Mouse (Mus musculus) activated CD4-positive, CD25-positive, alpha-beta regulatory T cell (primary cell): ENCODE data around the gene Rps9. TPM values are rescaled to one million over a fixed set of nuclear protein-coding genes. Genes with fewer than 3 reads are reported as not detected.

Experiments
- polyA plus RNA-seq, 2 experiments: library from polyadenylated mRNA; unstranded; fragments of 100-300 nt; shearing (Covaris generic); gene quantifications; one replicate each; pipeline ENCODE4 v1.2.1; 2017

Rps9 gene
- polyA plus RNA-seq = 1,000 to 10,000 TPM; 1,535 to 2,624 TPM

GRCm38 (mm10) chr7:3703879-3704441 is at the start of gene Rps9:
Gene Rps9 (plus strand): TSS chr7:3703993.

DNA sequence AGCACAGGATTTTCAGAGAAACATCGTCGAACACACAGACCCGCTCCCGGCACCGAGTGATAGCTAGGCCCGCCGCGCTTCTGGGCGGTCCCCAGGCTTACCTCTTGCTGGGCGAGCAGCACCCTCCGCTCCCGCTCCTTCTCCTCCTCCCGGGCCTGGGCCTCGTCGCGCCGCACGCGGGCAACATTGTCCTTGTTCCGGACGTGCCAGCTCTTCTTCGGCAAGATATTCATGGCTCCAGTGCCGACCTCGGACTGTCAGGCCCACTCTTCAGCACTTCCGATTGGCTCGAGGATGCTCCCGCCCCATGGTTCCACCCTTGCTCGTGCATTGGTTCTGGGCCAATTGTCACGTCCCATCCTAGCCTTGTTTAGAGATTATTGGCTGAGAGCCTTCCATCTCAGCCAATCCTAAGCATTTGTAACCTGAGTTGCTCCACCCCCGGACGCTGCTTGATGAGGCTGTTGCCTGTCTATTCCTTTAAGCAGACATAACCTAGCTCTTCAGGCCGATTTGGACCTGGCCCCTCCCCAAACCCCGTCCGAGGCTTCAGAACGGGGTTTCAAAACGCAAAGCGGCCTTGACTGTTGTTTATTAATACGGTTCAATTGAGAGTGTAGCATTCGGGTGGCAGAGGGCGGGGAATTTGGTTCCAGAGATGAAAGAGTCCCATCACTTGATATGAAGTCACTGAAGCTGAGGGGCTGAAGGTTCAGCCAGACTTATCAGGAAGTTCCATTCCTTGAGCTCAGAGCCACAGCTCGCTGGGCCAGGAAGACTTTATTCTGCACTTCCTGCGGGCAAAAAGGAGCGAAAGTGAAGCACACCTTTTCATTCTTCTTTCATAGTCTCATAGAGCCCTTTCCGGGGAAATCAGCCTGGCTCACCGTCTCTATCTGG is 38.3 kb upstream of the Rps9 start, which contains the start of gene Leng1:
Leng1 (minus strand) TSS at position 626 of the 900 bp plus-strand sequence.

GRCm38 (mm10) chr7:3677342-3677741 is 26.5 kb upstream of the Rps9 start, which contains the start of gene Tmc4:
Gene Tmc4 (minus strand): TSS chr7:3677553.

GRCm38 (mm10) chr7:3692382-3692986 is 11.3 kb upstream of the Rps9 start, which contains the start of gene Tsen34:
Gene Tsen34 (plus strand): TSS chr7:3692863.

DNA sequence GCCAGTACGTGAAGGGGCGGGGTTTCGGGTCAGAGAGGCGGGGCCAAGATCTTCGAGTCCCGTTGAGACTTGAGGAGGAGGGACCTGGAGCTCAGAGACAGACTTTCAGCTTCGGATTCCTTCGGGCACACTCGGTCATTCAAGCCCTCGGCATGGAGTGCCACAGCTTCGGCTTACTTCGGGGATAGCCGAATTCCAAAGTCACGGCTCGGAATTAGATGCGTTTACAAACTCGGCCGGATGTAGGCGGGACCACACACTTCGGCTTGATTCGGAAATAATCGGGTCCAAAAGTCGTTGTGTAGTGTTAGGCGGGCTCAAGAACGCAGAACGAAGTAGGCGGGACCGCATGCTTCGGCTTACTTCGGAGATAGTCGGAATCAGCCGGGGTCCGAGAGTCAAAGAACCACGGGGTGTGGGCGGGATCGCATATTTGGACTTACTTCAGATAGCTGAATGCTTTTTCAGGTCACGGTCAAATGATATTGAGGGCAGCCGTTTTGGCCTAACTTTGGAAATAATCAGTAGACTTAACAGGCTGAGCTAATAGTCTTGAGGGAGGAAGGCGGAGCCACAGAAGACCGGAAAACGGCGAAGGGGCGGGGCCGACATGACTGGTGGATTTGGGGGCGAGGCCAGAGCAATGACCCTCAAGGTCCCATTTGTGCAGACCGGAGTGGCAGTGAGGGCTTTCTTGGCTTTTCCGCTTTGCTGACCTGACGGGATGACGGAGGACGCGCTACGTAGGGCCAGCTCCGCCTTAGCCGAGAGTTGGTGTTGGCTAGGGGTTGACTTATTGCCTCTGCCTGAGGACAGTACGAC is 10.6 kb upstream of the Rps9 start, which contains the start of gene Mboat7:
Mboat7 (minus strand) TSS at position 537 of the 822 bp plus-strand sequence.

DNA sequence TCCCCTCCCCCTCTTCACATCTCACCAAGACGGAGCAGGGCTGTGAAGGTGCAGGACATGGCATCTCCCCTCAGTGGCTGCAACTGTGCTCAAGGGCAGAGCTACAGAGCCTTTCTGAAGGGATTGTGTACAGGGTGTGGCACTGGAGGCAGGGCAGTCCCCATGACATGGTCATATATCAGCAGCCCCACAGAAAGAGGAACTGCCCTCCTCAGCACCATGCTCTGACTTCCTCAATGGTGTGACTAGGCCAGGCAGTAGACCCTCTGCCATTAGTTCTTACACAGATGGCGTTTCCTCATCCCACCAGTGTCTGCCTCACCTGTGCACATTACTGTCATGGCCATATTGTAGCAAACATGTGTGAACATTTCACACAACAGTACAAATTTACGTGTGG is 16.5 kb downstream of the Rps9 start, which contains the start of gene Pirb:
Pirb (minus strand) TSS at position 124 of the 400 bp plus-strand sequence.

Other genes with a start within 250 kb of the Rps9 start
- gene Tarm1, start 201.4 kb upstream of the Rps9 start, polyA plus RNA-seq = 1 to 10 TPM in 1 of 2 experiments, not detected in 1; 1.7 TPM
- gene Oscar, start 87.8 kb upstream of the Rps9 start, polyA plus RNA-seq = under 1 TPM in 1 of 2 experiments, not detected in 1; 0.34 TPM
- 100 to 1,000 TPM; 490 to 495 TPM for gene Ndufa3, start 86.6 kb upstream of the Rps9 start, polyA plus RNA-seq
- gene Tfpt, start 74.1 kb upstream of the Rps9 start, polyA plus RNA-seq = 10 to 100 TPM; 52.0 to 55.0 TPM
- 10 to 100 TPM; 79.1 to 99.3 TPM for gene Prpf31, start 74.0 kb upstream of the Rps9 start, polyA plus RNA-seq
- 10 to 100 TPM; 71.9 to 96.3 TPM for gene Cnot3, start 58.7 kb upstream of the Rps9 start, polyA plus RNA-seq
- gene Leng1, start 38.2 kb upstream of the Rps9 start, polyA plus RNA-seq = 10 to 100 TPM; 20.6 to 23.3 TPM
- gene Tmc4, start 26.4 kb upstream of the Rps9 start, polyA plus RNA-seq = 1 to 10 TPM; 5.2 to 6.7 TPM
- gene Tsen34, start 11.1 kb upstream of the Rps9 start, polyA plus RNA-seq = 10 to 100 TPM; 26.9 to 40.8 TPM
- gene Mboat7, start 10.5 kb upstream of the Rps9 start, polyA plus RNA-seq = 10 to 100 TPM; 70.7 to 71.5 TPM
- 1 to 10 TPM; 2.1 to 3.6 TPM for gene Pirb, start 16.4 kb downstream of the Rps9 start, polyA plus RNA-seq
- gene Gm15448, start 121.7 kb downstream of the Rps9 start, polyA plus RNA-seq = under 1 TPM in 1 of 2 experiments, not detected in 1; 0.76 TPM
- gene Pira2, start 141.1 kb downstream of the Rps9 start, polyA plus RNA-seq = under 1 TPM; 0.63 to 1.00 TPM
- gene Gm14548, start 194.1 kb downstream of the Rps9 start, polyA plus RNA-seq = under 1 TPM; 0.16 to 0.26 TPM
- gene Lilra6, start 211.5 kb downstream of the Rps9 start, polyA plus RNA-seq = not detected